Mouse (Mus musculus) layer of hippocampus, postnatal 10 days (tissue): ENCODE measurements around the gene Nfib. TPM values are rescaled to one million over a fixed set of nuclear protein-coding genes. Genes with fewer than 3 reads are reported as not detected.

Experiments used
- DNase-seq, 2 experiments: peaks; one replicate each; pipeline ENCODE4 v3.0.0; 2021; ENCODE audit warnings: low spot score in 2 of 2
- total RNA-seq, 2 experiments: library from RNA; stranded (reverse); gene quantifications; 2 replicates each; pipeline ENCODE4 v1.2.3; 2021

Gene Nfib
- total RNA-seq, 2 experiments from 2014 or later, result 218 to 236 TPM

DNA sequence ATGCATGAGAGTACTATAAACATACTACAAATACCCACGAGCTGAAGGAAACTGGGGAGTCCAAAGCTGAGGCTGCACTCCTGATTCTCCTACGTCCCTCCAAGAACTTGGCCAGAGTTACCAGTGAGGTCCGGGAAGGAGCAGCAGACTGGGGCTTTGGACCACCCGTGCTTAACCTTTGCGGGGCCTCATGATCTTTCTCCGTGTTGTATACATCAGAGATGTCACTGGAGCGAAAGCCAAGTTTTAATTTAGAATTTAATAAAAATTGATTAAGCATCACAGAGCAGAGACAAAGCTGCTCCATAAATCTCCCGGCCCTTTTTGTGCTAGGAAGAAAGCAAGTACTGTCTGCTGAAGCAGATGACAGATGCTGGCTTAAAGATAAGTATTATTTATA lies 265.7 kb downstream of the Nfib start:
- no peak for DNase-seq

DNA sequence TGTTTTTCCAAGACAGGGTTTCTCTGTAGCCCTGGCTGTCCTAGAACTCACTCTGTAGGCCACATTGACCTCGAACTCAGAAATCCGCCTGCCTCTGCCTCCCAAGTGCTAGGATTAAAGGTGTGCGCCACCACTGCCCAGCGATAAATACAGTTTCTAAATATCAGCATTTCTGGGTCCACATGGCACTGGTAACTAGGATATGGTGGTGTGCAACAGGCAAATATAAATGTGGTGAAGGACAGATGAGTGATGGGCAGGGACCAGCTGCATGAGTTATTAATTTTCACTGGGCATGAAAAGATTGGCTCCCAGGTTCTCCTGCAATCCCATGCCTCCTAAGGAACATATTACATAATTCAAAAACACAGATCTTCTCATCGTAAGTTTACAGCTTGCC lies 266.9 kb downstream of the Nfib start:
- DNase-seq, result no peak

DNA sequence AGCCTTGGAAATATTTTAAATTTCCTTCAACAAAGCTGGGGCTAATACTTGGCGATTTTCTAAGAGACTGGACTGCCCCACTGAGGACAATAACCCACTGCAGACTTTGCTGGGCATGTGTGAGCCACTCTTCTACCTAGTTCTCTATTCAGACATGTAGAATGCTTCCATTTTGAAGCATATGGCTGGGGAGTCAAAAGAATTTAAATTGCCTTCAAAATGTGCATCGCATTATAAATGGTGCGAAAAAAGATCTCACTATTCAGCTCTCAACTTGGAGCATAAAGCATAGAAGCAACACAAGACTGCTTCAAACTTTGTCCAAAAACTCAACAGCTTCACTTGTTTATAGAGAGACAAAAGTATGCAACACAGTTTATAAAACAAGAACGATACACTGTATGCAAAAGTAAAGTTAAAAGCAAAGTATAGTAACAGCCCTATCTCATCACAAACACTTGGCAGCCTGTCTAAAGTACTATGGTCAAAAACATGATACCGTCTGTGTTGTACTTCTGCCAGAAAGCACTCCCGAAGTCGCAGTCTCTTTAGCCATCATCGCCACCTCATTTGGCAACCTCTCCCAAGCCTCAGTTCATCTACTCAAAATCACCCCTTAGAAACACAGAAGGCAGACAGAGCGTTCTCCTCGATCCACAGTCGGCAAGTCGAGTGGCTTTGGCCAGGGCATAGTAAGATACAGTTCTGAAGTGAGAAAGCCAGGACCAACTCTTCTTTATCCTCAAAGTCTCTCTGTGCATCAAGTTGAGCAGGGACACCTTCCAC lies 267.8 kb downstream of the Nfib start:
- DNase-seq, result no peak

DNA sequence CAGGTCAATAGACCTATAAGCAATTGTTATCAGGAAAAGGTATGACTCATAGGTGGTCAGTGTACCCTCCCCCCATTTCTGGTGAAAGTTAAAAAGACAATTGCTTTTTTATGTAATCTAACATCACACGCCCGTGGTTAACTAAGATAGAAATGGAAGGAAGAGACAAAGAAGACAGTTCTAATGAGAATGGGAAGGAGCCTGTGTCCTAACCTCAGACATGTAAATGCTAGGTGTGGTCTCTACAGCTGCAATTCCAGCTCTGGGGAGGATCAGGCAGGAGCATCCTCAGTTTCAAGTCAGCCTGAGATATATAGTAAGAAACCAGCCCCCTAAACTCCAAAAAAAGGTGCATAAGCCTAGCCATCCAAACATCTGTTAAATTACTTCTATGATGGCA lies 268.9 kb downstream of the Nfib start:
- DNase-seq, result no peak

DNA sequence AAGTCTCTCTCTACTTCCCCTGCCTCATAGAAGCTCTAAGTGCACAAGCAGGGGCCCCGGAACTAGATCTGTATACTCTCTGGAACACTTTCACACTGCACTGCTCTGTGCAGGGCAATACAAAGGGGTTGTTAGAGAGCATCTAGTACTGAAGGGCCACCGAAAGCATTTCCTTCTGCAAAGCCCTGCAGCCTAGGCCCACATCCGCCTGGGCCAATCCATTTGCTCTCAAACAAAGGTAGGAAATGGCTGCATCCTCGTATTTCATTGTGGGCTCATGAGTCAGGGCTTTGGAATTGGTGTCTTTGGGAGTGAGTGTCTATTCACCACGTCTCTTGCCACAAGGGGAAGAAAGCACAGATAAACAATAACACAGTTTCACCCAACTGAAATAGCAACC lies 269.8 kb downstream of the Nfib start:
- no peak for DNase-seq

DNA sequence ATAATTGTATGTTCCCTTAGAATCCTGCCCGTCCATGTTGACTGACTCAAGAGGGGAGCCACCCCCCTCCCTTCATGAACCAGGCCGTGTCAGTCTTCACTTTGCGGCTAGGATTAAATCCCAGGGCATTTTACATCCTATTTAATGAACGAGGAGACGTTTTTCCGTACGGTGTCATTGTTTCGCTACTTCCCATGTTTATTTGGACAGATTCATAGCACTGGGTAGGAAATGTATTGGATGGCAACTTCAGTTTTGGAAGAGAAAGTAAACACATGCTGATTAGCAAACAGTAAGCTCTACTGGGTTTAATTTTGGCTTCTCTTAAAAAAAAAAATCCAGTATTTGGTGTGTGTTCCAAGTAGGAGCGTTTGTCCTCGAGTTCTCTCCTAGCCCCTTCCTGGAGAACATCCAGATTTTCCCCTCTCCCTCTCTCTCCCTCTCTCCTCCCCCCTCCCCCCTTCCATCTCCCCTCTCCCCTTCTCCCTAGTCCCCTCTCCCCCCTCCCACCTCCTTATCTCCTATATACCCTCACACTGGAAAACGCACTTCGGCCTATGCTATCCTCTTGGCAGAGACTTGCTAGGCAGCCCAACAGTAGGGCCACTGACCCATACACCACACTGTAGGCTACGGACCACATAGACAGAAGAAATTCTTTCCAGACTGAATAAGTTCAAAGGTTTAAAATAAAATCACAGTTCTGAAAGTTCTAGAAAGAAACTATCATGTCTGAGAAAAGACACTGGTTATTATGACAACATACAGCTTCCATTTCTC lies 271.4 kb downstream of the Nfib start:
- DNase-seq, result no peak

DNA sequence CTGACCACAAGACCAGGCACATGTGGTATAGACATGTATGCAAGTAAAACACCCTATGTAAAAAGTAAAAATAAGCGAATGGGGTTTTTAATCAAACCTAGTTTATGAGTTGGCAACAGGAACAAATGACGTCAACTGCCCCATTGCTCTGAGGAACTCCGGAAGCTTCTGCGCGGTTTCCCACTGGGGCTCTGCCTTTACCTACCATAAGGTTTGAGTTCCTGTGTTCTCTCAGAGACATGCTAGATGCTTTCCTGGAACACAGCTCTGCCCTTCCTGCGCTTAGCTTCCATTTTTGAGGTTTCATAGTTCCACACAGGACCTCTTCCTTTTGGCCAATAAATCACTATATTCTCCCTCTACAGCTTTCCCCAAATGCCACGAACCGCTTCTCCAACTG lies 273.7 kb downstream of the Nfib start:
- DNase-seq, result no peak

DNA sequence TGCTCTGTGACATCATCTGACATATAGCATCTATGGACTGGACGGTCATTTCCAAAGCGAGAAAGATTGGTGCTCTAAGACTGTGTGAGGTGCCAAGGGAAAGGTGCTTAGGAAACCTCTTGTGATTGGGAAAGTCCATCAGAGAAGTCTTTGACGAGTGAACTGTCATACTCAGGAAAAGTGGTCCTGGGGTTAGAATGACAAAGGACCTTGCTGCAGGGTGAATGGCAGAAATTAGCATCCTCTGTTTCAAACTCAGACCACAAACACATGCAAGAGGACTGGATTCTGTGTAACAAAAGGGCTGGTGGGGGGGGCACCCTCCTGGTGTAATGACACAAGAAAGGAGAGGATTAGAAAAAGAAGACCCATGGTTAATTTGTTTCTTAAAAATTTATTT lies 274.7 kb downstream of the Nfib start:
- DNase-seq, result no peak

DNA sequence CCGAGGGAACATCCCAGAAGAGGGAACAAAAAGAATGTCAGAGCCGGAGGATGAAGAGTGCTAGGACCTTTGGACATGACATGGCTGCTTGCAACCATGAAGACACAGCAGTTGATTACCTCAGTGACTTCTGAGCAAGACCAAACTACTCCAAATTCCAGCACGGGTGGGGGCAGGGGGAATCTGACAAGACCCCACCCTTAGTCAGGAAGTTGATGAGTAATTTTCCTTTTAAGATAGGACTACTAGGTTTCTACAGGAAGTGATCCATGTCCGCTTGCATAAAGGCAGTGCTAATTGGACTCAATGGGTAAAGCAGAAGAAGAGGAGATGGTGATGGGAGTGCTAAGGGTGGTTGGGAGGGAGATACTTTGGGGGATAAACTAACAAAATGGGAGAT lies 279.3 kb downstream of the Nfib start:
- no peak for DNase-seq

DNA sequence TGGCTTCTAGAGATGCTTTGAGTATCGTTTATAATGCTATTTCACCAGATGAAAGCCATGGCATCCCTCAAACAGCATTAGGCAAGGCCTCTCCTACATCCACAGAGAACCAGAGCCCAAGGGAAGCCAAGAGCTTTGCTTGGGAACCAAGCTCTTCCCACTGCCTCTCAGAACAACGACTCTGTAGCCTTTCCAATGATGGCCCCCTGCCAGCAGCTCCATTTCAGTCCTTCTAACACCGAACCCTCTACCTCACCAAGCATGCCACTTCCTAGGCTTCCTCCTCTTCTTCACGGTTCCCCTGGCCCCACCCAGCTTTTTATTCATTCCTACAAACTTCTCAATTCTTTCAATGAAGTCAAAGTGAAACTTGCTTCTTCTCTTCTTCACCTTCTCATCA lies 287.3 kb downstream of the Nfib start:
- DNase-seq, result peak in 1 of 2 experiments; percentile 56

DNA sequence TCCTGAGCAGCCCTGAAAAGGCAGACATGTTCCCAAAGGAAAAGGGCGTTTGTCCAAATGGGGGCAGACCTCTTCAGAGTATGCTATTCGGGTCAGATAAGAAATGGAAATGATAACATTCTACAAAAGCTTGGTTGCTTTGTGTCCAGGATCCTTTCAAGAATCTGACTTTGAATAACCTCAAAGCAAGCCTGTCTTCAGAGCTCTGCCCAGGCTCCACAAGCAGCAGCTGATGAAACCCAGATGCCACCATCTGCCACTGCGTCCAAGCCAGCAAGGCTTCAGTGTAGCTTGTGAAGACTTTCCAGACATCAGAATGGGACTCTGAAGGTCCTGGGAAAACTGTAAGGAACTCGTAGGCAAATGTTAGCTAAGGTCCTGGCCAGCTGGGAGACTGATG lies 289.7 kb downstream of the Nfib start:
- DNase-seq, result no peak

DNA sequence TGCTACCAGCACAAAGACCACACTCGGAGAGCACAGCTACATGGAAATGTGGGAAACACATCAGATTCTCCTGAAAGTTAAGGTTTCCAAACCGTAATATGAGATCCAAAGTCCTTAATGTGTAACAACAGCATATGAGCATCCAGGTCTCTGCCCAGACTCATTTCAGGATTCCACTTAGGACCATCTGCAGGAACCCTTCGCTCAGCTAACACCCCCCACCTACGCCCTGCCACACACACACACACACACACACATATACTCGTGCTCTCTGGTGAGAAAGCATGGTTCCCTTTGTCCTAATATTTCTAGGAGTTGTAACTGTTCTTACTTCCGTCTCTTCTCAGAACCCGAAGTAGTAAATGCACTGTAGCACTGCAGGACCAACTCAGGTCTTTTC lies 292.9 kb downstream of the Nfib start:
- DNase-seq, result no peak

DNA sequence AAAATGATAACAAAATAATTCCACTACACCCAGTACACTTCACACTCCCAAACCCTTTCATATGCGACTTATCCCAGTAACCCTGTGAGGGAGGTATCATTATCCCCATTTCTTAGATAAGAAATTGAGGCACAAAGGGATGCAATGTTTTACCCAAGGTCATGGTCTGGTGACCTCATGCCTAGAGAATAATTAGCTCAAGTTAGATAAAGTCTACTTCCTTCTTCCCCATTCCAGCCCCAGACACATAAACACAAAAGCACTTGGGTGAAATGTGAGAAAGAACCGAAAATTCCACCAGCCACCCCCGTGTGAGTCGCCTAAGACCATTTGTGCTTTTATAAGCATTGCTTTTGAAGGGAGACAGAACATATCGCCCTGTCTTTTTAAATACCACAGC lies 293.6 kb downstream of the Nfib start:
- no peak for DNase-seq

DNA sequence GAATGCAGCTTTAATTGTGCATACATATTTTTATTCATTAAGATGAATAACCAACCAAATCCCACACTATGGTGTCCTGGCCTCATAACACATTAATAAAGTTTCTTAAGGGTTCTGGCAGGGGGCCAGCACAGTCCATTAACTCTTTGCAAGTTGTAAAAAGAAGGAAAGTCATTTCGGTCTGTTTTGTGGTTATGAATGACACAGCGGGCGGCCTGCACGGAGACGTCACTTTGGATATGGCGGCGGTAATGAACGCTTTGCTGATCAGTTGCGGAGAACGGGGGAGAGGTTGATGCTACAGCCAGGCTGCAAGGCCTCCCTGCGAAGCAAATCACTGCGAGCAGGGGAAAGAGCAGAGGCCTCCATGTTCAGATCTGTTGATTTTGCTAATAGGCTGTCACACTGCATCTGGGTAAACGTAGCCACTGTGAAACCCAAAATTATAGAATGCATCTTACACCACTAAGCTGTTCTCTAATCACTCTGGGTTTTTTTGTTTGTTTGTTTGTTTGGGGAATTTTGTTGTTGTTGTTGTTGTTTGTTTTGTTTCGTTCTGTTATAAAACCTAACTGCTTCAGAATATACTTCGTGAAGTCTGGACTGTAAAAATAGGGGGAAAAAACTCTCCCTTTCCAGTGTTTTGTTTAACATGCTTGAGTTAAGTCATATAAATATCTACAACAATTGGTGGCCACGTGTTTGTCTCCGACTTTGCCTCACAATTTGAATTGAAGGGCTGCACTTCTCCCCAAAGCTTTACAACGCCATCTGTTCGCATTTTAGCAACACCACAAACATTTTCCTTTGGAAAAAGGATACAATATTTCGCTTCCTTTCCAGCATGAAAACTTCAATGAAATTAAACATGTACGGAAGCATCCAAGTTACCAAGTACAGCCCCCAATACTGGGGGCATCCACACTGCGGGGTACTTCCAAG lies 296.8 kb downstream of the Nfib start:
- no peak for DNase-seq

DNA sequence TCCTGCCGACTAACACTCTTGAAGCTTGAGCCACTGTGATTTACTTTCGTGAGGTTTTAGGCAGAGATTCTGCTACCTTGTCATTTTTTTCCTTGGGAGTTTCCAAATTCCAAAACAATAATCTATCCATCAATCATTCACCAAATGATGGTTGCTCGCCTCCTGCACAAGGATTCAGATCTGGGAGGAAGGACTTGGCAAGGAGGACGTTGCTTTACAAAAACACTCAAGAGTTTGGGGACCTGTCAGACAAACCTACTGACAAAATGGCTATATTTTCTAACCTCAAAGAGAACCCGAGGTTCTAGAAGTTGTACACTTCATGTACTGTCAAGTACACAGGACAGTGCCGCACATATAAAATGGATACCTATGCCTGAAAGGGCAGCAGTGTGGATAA lies 299.0 kb downstream of the Nfib start:
- DNase-seq, result no peak

DNA sequence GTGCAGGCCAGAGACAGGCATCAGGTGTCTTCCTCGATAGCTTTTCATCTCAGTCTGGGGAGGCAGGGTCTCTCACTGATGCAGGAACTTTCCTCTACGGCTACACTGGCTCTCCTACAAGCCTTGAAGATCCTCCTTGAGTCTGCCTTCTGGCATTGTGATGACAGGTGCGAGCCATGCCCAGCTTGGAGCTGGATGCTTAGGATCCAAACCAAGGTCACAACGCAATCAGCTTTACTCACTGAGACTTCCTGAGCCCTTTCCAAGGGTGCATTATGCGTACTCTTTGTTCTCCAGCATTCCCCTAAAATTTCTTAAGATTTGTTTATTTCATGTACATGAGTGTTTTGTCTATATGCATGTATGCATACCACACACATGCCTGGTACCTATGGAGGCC lies 299.8 kb downstream of the Nfib start:
- DNase-seq, result no peak

DNA sequence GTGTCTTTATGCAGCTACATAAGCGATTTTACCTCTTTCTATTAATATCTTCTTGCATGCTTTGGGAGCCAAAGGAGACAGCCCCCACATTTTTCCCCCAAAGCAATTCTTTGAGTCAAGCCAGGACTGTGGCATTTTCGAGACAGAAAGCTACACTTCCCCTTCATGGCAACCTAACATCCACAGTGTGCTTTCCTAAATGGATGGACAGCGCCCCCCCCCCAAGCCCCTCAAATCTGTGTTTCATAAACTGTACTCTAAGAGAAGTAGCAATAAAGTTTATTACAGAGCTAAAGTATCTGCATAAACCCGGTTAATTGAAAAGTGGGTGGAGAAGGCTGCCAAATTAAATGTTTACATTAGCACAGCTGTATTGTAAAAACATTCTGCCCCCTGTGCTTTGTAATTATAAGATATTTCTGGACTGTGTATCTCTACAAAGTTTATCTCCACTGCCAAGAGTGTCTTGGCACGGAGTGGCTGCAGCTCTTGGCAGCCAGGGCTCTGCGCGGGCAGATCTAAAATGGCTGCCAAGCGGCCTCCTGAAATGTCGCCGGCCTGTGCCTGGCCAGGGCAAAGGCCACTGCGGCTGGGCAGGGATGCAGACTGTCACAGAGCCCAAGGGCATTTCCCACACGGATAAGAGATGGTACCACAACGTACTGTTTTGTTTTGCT lies 301.4 kb downstream of the Nfib start:
- peak; percentile 46 to 63 for DNase-seq

DNA sequence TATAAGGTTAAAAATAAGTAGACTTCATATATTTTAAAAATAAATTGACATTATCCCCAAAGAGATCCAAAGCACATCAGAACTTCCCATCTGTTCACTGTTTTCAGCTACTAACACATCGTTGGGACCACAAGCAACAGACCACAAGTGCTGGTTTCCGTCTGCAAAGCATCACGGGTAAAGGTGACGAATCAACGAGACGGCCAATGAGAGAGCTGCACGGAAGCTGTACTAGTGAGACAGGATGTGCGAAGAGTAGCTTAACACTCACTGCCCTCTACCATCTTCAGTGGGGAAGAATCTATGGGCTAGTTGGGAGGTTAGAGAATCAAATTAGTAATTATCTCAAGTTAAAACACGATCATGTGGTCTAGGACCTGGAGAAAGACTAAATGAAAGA lies 302.9 kb downstream of the Nfib start:
- DNase-seq, result no peak

DNA sequence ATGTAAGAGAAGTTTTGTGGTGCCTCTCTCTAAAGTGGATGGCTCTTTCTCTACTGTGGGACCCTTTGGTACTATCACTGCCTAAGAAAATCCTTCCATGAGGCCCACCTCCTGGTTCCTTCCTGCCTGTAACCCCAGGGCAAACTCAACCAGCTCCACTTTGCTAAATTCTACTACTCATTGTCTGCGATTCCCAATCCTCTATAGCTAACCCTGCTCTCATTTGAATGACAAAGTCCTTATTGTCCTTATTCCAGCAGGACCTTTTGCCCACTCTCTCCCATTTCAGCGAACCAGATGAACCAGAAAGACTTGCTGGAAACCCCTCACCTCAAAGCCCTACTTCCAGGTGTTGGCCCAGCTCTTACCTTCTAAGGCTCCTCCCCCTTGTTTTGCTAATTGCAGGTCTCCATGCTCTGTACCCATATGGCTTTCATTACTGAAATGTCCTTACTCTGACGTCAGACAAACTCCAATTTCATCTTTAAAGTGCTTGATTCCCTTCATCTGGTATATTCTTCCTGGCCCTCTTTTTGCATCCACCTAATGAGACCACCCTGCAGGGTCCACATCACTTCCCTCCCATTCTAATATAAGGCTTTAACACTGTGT lies 304.0 kb downstream of the Nfib start:
- no peak for DNase-seq

DNA sequence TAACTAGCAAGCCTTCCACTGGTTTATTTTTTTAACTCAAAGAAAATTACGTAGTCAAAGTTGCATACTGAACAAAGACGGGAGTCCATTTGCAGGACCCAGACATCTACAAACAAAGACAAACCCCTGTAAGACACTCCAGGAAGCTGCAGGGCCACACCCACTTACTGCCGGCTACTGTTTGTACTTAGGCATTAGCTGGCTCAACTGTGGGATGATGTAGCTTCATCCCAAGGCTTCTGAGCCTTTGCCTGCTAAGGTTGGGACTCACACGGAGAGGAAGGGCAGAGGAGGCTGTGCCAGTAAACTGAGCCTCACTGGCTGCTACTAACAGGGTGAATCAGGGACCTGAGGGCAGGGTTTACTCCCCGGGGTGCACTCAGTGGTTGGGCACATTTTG lies 305.0 kb downstream of the Nfib start:
- no peak for DNase-seq
